Mouse (Mus musculus) midbrain, embryonic 14.5 days (tissue): ENCODE measurements at regions not wholly inside any gene's neighbourhood (a gene's known extent, or its start where the extent isn't known, plus 50 kb on each side); places are given as distances from the start of the nearest gene placed in this dataset.
A peak's percentile ranks its signal among the peaks of the same experiment; 100 is the strongest.

ENCODE experiments used
- ATAC-seq: fragments of 200-750 bp; cut with Nextera tagmentation; 2 replicates; pipeline ENCODE4 v1.8.0; 2017; ENCODE audit warnings: moderate number of reproducible peaks, moderate library complexity; ENCODE audit not compliant: low FRiP score, low TSS enrichment
- DNase-seq: peaks from one replicate; pipeline ENCODE4 v3.0.0-alpha.2; 2015
- H3K27ac ChIP-seq: fragments of 300-500 bp; sonication (generic); replicated peaks from 2 replicates; pipeline ENCODE4 v1.5.1; 2014; ENCODE audit warnings: mild to moderate bottlenecking, low read depth, low read length, moderate library complexity
- H3K27me3 ChIP-seq: fragments of 300-500 bp; sonication (generic); 2 replicates; pipeline ENCODE4 v1.6.1; 2014; ENCODE audit warnings: low read length, control low read depth, mixed read lengths; ENCODE audit not compliant: control insufficient read depth, insufficient read depth
- H3K36me3 ChIP-seq: fragments of 300-500 bp; sonication (generic); 2 replicates; pipeline ENCODE4 v1.6.1; 2014; ENCODE audit warnings: low read length, control low read depth; ENCODE audit not compliant: control insufficient read depth, insufficient read depth
- H3K4me1 ChIP-seq: fragments of 300-500 bp; sonication (generic); 2 replicates; pipeline ENCODE4 v1.6.1; 2014; ENCODE audit warnings: mild to moderate bottlenecking, antibody characterized with exemption, low read length, control low read depth; ENCODE audit not compliant: control insufficient read depth, insufficient read depth
- H3K4me2 ChIP-seq: fragments of 300-500 bp; sonication (generic); 2 replicates; pipeline ENCODE4 v1.6.1; 2014; ENCODE audit warnings: mild to moderate bottlenecking, low read length, moderate library complexity
- H3K4me3 ChIP-seq: fragments of 300-500 bp; sonication (generic); replicated peaks from 2 replicates; pipeline ENCODE4 v1.5.1; 2014; ENCODE audit warnings: low read depth, low read length
- H3K9ac ChIP-seq: fragments of 300-500 bp; sonication (generic); replicated peaks from 2 replicates; pipeline ENCODE4 v1.6.1; 2014; ENCODE audit warnings: mild to moderate bottlenecking, low read length, moderate library complexity
- H3K9me3 ChIP-seq: fragments of 300-500 bp; sonication (generic); 2 replicates; pipeline ENCODE4 v1.6.1; 2016; ENCODE audit warnings: low read length, control low read depth, mixed read lengths; ENCODE audit not compliant: control insufficient read depth
- WGBS: fragments of 180-500 bp; shearing (Covaris S2); extraction: QIAGEN DNeasy Blood & Tissue Kit; methylation state at CpG from one replicate; pipeline ENCODE4 v1.1.7; 2014; 5-methylcytosine and 5-hydroxymethylcytosine counted together

DNA sequence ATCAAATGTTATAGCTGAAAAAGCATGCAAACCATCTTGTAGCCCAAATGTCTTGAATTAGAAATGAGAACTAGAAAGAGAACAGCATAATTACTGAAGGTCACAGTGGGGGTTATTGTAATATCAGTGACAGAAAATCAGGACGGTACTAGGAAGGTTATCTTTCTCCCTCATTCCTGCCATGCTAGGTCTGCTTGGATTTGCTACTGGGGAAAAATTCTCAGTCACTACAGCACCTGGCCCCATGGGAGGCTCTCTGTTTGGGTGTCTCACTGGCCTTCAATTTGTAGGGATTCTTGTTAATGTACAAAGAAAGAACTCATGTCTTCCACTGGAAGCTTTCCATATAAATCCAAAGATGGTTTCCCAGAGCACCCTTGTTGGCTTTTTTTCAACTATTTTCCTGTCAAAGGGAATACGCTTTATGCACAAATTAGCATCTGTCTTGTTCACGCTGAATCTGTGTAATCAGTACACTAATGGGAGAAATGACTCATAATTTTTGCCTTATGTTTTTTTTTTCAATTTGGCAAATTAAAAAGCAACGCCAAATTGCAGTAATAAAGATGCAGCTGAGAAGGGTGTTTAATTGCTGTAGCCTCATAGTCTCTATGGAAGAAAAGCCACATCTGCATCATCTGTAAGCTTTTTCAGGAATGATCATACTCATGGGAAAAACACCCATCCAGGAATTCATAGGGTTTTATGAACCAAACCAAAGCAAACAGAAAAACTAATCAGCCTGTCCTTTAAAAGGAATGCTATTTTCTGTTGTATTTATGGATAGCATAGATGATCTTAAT lies 290.2 kb upstream of the Arhgef26 start:
- Histone ChIP-seq H3K27ac (no peak overlapping the region), H3K9ac (no peak overlapping the region), H3K4me3 (no peak overlapping the region), H3K36me3 (no peaks in the 10 kb centered on the region), H3K4me1 (no peaks in the 10 kb centered on the region), H3K27me3 (no peaks in the 10 kb centered on the region), H3K9me3 (no peaks in the 10 kb centered on the region), H3K4me2 (no peak overlapping the region)
- WGBS: 84% methylated on average over 4 of the region's 4 CpGs
- DNase-seq (no peak), ATAC-seq (no peak)

DNA sequence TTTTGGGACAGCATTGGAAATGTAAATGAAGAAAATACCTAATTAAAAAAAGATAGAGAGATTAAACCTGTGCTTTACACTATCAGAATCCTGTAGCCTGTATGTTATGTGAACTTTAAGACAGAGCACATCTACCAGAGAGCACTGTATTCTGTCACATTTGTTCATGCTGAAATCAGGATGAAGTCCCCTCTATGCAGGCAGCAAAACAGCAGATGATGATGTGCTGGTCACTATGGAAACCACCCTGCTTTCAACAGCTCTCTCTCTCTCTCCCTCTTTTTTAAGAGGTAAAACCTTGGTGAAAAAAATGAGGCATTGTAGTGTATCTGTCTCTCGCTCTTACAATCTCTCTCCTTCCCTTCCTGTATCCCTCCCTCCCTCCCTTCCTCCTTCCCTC lies 283.9 kb upstream of the Arhgef26 start:
- no peaks in the 10 kb centered on the region for H3K27me3 ChIP-seq
- H3K4me2 ChIP-seq: no peak overlapping the region
- no peaks in the 10 kb centered on the region for H3K9me3 ChIP-seq
- 70% methylated on average over 1 of the region's 1 CpGs for WGBS
- no peak overlapping the region for H3K4me3 ChIP-seq
- ATAC-seq (peak; percentile 28; the same call in 1 of the 2 replicates), DNase-seq (peak; percentile 15)
- no peaks in the 10 kb centered on the region for H3K4me1 ChIP-seq
- no peaks in the 10 kb centered on the region for H3K36me3 ChIP-seq
- H3K9ac ChIP-seq: no peak overlapping the region
- H3K27ac ChIP-seq: no peak overlapping the region

DNA sequence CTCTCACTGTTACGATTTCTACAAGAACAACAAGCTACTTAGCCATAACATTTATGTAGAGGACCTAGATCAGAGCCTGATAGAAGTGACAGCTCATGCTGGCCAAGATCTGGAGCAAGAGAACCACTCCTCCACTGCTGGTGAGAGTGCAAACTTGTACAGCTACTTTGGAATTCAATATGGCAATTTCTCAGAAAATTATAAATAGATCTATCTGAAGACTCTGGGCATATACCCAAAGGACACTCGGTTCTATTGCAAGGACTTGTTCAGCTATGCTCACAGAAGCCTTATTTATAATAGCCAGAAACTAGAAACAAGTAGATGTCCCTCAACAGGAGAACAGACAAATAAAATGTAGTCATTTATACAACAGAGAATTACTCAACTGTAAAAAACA lies 259.6 kb upstream of the Arhgef26 start:
- H3K27me3 ChIP-seq: no peaks in the 10 kb centered on the region
- WGBS: 73% methylated on average over 2 of the region's 2 CpGs

DNA sequence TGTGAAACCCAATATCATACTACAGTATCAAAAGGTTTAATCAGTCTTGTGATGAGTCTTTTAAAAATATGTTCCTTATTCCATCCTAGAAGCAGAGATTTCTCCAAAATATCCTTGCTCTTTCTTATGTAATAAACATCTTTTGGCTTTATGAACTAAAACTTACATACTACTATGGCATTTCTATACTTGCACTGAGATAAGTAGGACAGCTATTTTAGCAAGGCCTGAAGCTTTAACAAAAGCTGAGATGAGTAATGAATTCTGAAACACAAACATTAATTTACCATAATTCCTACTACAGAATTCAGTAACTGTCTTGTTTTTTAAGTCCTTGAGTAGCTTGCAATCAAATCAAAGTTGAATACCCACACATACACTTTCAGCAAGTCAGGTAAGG lies 252.6 kb upstream of the Arhgef26 start:
- H3K4me3 ChIP-seq: no peak overlapping the region
- H3K27ac ChIP-seq: no peak overlapping the region
- no peak for ATAC-seq
- H3K36me3 ChIP-seq: no peaks in the 10 kb centered on the region
- no peaks in the 10 kb centered on the region for H3K27me3 ChIP-seq
- DNase-seq: no peak
- H3K9ac ChIP-seq: no peak overlapping the region
- no peaks in the 10 kb centered on the region for H3K9me3 ChIP-seq
- H3K4me2 ChIP-seq: no peak overlapping the region
- no peaks in the 10 kb centered on the region for H3K4me1 ChIP-seq

More for the DNA sequence above, 259.6 kb upstream of the Arhgef26 start:
- H3K4me3 ChIP-seq: no peak overlapping the region
- no peak overlapping the region for H3K27ac ChIP-seq
- no peaks in the 10 kb centered on the region for H3K4me1 ChIP-seq
- DNase-seq: no peak
- no peak overlapping the region for H3K4me2 ChIP-seq
- H3K36me3 ChIP-seq: no peaks in the 10 kb centered on the region
- H3K9ac ChIP-seq: no peak overlapping the region
- H3K9me3 ChIP-seq: no peaks in the 10 kb centered on the region
- no peak for ATAC-seq

DNA sequence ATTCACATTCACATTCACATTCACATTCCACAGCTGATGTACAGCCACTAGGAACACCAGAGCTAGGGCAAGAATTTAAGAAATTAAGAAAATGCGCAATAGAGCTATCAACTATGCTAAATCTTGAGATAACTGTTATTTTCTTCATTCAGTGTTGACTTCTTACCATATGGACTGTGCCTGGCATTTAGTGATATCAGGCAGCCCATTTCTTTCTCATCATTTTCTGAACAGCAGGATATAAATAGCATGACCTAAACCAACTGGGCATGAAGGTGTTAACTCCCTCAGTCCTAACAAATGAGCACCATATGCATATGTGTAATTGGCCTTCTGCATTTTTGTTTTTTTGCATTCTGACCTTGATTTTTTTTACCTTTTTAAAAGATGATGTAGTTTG lies 250.9 kb upstream of the Arhgef26 start:
- H3K9ac ChIP-seq: no peak overlapping the region
- H3K27me3 ChIP-seq: no peaks in the 10 kb centered on the region
- H3K9me3 ChIP-seq: no peaks in the 10 kb centered on the region
- no peak for ATAC-seq
- no peak overlapping the region for H3K4me2 ChIP-seq
- DNase-seq: no peak
- H3K4me3 ChIP-seq: no peak overlapping the region
- H3K27ac ChIP-seq: no peak overlapping the region
- no peaks in the 10 kb centered on the region for H3K36me3 ChIP-seq
- WGBS: 89% methylated on average over 1 of the region's 1 CpGs
- H3K4me1 ChIP-seq: no peaks in the 10 kb centered on the region

DNA sequence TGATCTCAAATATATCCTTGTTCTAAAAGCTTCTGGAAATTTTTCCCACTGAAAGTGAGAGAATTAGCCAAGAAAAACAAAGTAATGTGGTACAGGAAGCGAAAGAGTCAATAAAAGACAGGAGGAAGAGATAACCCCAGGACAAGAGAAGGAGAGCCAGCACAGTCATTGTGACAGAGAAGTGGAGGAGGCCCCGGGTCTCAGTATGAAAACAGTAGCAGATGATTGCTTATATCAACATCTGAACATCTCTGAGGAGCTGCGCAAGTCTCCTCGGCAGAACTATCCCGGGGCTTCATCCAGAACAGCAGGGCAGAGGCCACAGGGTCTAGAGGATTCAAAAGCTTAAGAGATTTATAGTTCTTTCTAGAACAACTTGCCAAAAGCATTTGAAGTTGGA lies 235.0 kb upstream of the Arhgef26 start:
- Histone ChIP-seq H3K4me2 (no peak overlapping the region), H3K36me3 (no peaks in the 10 kb centered on the region), H3K27me3 (no peaks in the 10 kb centered on the region), H3K27ac (no peak overlapping the region), H3K9ac (no peak overlapping the region), H3K4me1 (no peaks in the 10 kb centered on the region), H3K9me3 (no peaks in the 10 kb centered on the region), H3K4me3 (no peak overlapping the region)
- 76% methylated on average over 5 of the region's 5 CpGs for WGBS
- ATAC-seq (no peak), DNase-seq (no peak)

DNA sequence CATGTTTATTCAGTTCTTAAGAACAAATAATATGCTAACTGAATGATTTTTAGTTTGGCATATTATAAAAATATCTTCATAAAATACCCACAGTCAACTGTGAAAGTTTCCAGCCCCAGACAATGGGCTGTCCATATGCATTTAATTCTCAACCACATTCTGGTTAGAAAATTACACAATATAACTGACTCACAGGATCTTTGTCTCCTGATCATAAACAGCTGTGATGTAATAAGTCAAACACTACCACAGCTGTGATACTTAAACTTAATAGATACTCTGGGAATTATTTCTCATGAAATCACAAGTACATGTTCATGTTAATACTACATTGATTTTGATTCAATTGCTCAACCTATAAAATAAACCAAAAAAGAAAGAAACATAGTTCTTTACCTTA lies 234.3 kb upstream of the Arhgef26 start:
- no peak overlapping the region for H3K9ac ChIP-seq
- H3K4me2 ChIP-seq: no peak overlapping the region
- H3K27ac ChIP-seq: no peak overlapping the region
- ATAC-seq (no peak), DNase-seq (no peak)
- no peaks in the 10 kb centered on the region for H3K4me1 ChIP-seq
- H3K36me3 ChIP-seq: no peaks in the 10 kb centered on the region
- H3K4me3 ChIP-seq: no peak overlapping the region
- H3K9me3 ChIP-seq: no peaks in the 10 kb centered on the region
- no peaks in the 10 kb centered on the region for H3K27me3 ChIP-seq

DNA sequence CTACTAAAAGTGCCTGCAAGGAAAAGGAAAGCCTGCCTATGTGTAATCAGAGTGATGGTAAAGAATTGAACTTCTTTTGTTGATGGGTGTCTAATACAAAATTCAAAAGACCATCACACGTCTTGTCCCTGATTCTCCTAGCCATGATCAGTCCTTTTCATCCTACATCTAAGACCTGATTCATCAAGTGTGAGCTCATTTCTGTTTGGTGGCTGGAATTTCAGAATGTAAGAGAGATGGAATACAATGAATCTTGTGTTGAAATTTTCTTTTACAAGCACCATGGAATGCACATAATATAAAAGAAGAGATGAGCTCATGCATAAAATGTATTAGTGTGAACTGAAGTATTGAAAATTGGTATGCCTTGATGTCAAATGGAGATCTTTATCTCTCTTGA lies 233.6 kb upstream of the Arhgef26 start:
- 20% methylated on average over 1 of the region's 1 CpGs for WGBS
- DNase-seq: no peak
- no peak overlapping the region for H3K4me3 ChIP-seq
- H3K9ac ChIP-seq: no peak overlapping the region
- no peaks in the 10 kb centered on the region for H3K9me3 ChIP-seq
- no peaks in the 10 kb centered on the region for H3K27me3 ChIP-seq
- H3K27ac ChIP-seq: no peak overlapping the region
- ATAC-seq: no peak
- H3K4me1 ChIP-seq: no peaks in the 10 kb centered on the region
- H3K36me3 ChIP-seq: no peaks in the 10 kb centered on the region
- H3K4me2 ChIP-seq: no peak overlapping the region

DNA sequence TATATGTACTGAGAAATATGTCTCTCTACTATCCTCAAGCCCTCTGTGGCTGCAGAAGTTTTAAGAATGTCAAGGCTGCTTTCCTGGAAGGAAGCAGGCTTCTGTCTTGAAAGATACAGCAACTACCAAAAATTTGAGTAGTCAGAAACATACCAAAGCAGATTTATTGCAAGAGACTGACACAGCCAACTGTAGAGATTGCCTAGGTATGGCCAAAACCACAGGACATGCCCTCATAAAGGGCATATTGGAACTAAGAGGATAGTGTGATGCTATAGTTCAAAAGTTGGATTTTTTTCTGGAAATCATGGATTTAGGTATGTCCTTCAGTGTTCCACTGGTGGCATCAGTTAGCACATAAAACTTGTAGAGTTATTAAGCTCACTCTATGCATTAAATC lies 230.8 kb upstream of the Arhgef26 start:
- H3K4me3 ChIP-seq: no peak overlapping the region
- no peaks in the 10 kb centered on the region for H3K27me3 ChIP-seq
- no peaks in the 10 kb centered on the region for H3K9me3 ChIP-seq
- H3K27ac ChIP-seq: no peak overlapping the region
- ATAC-seq: no peak
- H3K9ac ChIP-seq: no peak overlapping the region
- H3K4me1 ChIP-seq: no peaks in the 10 kb centered on the region
- no peak for DNase-seq
- H3K4me2 ChIP-seq: no peak overlapping the region
- H3K36me3 ChIP-seq: no peaks in the 10 kb centered on the region
